Mouse (Mus musculus) heart, postnatal 0 days (tissue): ENCODE results near the gene Gm11238. TPM values are rescaled to one million over a fixed set of nuclear protein-coding genes. Genes with fewer than 3 reads are reported as not detected.

Experiments used
- polyA plus RNA-seq: library from polyadenylated mRNA; unstranded; fragments of >200 nt; fragmentation: Nextera tagmentation; extraction: Ambion mirVana; gene quantifications from 2 replicates; pipeline ENCODE4 v1.2.1, GENCODE M21; 2015
- total RNA-seq: library from RNA; depleted of rRNA; stranded (reverse); fragments of >200 nt; gene quantifications from 2 replicates; pipeline ENCODE4 v1.2.3, GENCODE M21; 2014; ENCODE audit warnings: low replicate concordance; rRNA removed

Gm11238 gene
- total and polyA plus RNA-seq, 2 experiments from 2014 or later = not detected

Other genes starting within 250 kb of the Gm11238 start
- gene Gm11487, start 202.8 kb upstream of the Gm11238 start, total RNA-seq = not detected in 2 replicates
- gene Gm11487, start 202.8 kb upstream of the Gm11238 start, polyA plus RNA-seq = not detected in 2 replicates
- gene Gm11237, start 15.1 kb downstream of the Gm11238 start, total RNA-seq = not detected in 2 replicates
- not detected in 2 replicates for gene Gm11237, start 15.1 kb downstream of the Gm11238 start, polyA plus RNA-seq
- gene Gm11236, start 30.2 kb downstream of the Gm11238 start, total RNA-seq = not detected in 2 replicates
- gene Gm11236, start 30.2 kb downstream of the Gm11238 start, polyA plus RNA-seq = not detected in 2 replicates
- gene Gm11239, start 60.5 kb downstream of the Gm11238 start, total RNA-seq = not detected in 2 replicates
- gene Gm11239, start 60.5 kb downstream of the Gm11238 start, polyA plus RNA-seq = not detected in 2 replicates
- gene Gm428, start 75.6 kb downstream of the Gm11238 start, total RNA-seq = not detected in 2 replicates
- gene Gm428, start 75.6 kb downstream of the Gm11238 start, polyA plus RNA-seq = not detected in 2 replicates
- gene Rasef, start 183.1 kb downstream of the Gm11238 start, total RNA-seq = 0.19 and 2.1 TPM in 2 replicates
- 0.14 and 0.22 TPM in 2 replicates for gene Rasef, start 183.1 kb downstream of the Gm11238 start, polyA plus RNA-seq